Mouse (Mus musculus): ENCODE data around the gene Cbll1.
"Not testable (repeated sequence)": the region's sequence is repeated elsewhere in the genome, so short reads cannot be mapped to it uniquely, and the experiment has no call there.

Gene Cbll1

DNA sequence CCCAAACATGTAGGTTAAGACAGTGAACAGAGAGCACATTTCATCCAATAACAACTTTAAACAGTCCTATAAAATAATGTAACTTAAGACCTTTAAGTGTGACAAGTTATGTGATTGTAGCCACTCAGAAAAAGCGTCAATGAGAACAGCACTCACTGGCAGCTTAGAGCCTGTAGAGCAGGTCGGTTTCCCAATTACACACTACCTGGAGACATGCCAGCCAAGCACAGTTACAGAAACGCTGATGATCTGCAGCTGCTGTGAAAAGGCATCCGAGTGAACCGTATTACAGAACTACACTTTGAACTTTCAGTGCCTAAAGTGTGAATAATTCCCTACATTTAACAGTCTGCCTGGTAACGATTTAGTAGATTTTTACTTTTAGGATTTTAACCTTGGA, 13.0 kb downstream of the Cbll1 start:
- DNase-seq: peak in 1 of 2 experiments; percentile 11

GRCm38 (mm10) chr12:31478182-31478581, 21.2 kb downstream of the Cbll1 start:
- DNase-seq: not testable (repeated sequence)

- no peak for DNase-seq
Observed at GRCm38 (mm10) chr12:31462615-31463014, 36.8 kb downstream of the Cbll1 start.

GRCm38 (mm10) chr12:31461371-31461770, 38.0 kb downstream of the Cbll1 start:
- no peak for DNase-seq

- peak in 1 of 2 experiments; percentile 21 for DNase-seq
Observed at GRCm38 (mm10) chr12:31460270-31460669, 39.1 kb downstream of the Cbll1 start.

DNA sequence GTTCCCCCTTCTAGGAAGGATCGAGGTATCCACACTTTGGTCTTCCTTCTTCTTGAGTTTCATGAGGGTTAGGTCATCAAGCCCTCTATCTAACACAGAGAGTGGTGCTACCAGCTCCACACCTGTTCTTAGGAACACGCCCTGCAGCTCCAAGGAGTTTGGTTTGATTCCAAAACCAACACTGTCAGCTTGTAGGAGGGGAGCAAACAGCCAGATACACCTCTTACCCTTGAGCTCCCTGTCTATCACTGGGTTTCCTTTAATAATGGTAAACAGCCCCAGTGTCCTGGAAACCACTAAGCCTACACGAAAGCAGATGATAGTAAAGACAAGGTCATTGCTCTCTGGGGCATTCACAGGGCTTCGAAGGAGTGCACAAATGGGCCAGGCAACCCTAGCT, 40.9 kb downstream of the Cbll1 start:
- no peak for DNase-seq

DNA sequence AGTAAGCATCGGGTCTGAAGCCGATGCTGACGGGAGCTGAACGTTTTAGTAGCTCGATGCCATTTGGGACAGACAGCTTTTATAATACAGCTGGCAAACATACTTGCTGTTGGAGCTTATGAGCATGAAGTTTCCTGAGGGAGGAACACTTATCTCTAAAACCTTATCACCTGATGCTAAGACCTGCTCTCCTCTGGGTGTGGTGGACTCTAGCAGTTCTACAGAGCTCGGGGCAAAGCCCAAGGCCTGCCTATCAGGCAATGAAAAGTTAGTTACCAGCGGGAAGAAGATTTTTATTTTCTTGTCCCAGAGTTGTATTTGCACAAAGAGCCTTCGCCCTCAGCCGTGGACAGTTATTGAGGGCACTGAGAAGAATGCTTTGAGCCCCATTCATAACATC, 43.1 kb downstream of the Cbll1 start:
- DNase-seq: no peak

DNA sequence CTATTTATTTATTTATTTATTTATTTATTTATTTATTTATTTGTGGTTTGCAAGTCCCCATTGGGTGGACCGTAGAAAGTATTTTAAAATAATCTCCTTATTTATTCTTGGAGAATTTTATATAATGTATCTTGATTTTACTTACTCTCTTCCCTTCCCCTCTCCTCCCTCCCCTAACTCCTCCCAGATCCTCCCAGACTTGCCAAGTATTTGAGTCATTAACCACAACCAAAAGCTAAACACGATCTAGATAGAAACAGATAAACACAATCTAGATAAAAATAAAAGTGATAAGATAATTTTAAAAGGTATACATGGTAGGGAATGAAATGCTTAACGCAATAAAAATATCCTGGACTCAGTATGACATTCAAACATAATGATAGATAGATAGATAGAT, 50.1 kb downstream of the Cbll1 start:
- no peak for DNase-seq

DNA sequence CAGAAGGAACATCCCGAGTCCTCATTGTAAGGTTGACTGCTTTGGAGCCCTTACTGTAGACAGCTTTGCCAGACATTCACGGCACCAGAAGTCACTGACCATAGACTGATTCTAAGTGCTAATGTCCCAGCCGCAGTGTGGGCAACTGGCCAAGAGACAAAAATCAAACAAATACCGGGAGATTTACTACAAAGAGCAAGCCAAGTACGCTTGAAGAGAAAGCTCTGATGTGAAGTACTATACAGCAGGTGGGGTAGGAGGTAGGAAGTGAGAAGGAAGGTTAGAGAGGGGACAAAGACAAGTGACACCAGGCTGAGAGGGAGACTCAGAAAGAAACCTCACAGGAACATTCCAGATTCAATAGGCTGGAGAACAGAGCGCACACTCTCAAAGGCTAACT, 54.6 kb downstream of the Cbll1 start:
- peak in 1 of 2 experiments; percentile 2 for DNase-seq

- DNase-seq: no peak
Observed at GRCm38 (mm10) chr12:31444131-31444546, 55.3 kb downstream of the Cbll1 start.

DNA sequence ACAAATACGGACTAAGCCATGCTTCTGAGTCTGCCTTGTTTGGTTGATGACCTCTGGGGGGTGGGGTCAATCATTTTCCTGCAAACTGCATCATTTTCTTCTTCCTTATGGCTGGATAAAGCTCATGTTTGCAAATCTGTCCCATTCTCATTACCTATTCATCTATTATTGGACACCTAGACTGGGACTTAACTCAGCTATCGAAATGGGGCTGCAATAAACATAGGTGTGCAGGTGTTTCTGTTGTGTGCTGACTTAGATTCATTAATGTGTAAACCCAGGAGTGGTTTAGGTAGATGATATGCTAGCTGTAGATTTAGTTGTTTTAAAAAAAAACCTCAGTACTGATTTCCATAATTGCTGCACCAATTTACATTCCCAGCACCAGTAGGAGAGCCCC, 59.8 kb downstream of the Cbll1 start:
- DNase-seq: no peak

DNA sequence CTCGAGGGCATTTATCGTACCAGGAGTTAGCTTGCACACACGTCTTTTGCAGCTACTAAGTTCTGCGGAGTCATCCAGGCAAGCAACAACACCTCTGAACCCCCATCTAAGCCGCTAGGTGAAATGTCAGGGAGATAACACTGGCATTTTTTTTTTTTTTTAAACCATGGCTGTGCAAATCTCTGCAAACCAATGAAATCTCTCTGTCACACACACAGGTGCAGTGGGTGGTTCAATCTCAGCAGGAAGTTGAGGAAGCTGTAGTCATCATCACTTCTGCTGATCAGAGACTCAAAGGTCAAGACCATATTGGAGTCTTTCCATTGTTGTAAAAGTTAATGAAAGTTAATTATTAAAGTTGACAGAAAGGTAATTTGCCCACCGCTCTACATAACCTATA, 61.6 kb downstream of the Cbll1 start:
- no peak for DNase-seq
